Mouse (Mus musculus) regulatory T cell (primary cell): ENCODE results near the gene Apex2.
"Not testable (repeated sequence)": the region's sequence is repeated elsewhere in the genome, so short reads cannot be mapped to it uniquely, and the experiment has no call there.

Experiments used
- in situ Hi-C: fragments of 300-600 bp; cut with MboI, MseI; formaldehyde crosslinking; loops from one replicate; pipeline ENCODE4 v1.15.1; 2025; ENCODE audit warnings: high pct_unique_total_duplicates

Gene Apex2

DNA sequence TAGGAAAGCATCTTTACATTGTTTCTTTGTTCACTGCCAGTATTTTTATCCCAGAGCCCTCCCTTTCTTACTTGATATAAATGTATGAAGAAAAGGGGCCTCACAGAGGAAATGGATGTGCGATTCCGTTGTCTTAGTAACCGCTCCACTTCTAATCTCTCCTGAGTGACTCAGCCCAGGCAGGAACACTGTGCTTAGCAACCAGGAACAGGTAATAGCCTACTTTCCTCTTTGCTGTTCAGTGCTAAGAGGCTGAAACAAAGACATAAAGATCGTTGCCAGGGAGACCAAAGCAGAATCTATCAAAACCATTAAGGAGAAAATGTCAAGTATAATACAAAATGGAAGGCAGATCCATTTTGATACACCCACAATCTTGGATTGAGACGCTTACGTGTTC, 81.0 kb downstream of the Apex2 start:
- in situ Hi-C loops = loop anchor here (5.0 to 25.0 kb wide), 2 partner anchors 144 to 454 kb away; no protein-coding TSS in a partner anchor

DNA sequence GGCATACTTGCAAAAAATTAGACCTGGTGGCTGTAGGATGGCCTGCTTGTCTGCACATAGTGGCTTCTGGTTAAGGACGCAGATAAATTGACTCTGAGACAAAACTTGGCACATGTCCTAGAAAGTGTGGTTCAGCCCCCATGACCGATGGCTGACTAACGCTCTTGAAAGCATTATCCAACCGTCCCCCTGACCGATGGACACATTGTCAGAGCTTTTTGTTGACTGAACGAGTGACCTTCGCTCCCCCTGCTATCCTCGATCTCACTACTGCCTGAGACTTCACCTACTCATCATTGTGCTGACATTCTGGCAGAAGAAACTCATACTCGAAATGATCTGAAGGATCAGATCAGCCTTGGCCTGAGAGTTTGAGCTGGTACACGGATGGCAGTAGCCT, 101.9 kb downstream of the Apex2 start:
- in situ Hi-C loops = not testable (repeated sequence)

DNA sequence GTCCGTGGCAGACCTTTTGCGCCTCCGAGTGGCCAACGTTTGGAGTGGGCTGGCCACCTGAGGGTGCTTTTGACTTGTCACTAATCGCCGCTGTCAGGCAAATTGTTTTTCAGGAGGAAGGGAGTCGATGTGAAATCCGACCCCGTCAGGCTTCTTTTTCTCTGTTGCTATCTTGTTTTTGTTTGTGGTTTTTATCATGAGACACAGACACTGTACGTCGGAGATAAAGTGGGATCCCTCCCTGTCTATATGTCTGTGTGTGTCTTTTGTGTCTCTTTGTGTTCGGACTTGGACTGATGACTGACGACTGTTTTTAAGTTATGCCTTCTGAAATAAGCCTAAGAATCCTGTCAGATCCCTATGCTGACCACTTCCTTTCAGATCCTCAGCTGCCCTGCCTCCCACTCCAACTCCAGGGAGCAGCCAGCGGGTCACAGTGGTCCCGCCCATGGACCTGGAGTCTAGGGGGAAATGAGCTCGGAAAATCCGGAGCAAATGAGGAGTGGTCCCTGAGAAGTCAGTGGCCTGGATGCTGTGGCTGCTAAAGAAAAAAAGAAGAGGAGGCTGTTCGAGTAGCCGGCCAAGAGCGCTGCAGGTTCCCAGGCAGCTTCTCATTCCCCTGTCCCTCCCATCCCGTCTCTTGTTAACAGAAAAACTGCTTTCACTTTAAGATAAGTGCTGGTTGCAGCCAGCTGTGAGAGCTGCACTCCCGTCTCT, 103.2 kb downstream of the Apex2 start:
- in situ Hi-C loops = not testable (repeated sequence)

DNA sequence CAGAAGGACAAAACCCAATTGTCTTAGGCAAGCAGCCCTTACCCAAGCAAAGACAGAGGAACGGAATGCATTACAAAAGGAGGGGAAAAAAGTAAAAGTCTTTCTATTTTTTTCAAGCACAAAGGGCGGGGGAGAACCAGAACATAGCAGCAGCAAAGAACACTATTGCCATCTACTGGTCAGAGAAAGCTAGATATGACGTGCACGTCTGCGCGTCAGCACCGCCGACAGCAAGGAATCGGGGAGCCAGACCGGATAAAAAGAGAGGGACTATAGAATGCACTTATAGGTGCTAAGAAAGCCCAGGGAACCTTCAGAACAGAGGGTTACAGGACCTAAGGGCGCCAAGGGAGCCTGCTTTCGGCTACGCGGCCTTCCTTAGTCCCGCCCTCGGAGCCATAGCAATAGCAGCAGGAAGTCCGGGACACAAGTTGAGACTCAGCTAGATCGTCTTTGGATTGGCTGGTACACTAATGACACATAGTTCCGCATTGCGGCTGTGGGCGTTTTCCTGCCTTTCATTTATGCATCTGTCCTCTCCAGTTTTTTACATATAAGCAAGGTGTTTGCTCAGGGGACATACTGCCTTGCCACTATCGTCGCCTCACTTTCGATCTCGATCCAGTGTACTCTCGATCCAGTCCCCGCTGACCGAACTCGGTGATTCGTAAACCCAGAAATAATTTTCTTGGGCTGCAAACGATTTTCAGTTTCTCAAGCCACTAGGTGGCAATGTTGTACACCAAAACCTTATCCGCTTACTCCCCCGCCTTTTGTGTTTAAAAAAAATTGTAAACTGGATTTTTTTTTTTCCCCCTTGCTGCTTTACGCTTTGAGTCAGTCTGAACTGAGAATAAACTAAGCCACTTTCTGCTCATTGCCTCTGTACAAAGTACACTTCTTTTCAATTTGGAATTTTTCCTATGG, 111.6 kb downstream of the Apex2 start:
- in situ Hi-C loops = no loop called here

DNA sequence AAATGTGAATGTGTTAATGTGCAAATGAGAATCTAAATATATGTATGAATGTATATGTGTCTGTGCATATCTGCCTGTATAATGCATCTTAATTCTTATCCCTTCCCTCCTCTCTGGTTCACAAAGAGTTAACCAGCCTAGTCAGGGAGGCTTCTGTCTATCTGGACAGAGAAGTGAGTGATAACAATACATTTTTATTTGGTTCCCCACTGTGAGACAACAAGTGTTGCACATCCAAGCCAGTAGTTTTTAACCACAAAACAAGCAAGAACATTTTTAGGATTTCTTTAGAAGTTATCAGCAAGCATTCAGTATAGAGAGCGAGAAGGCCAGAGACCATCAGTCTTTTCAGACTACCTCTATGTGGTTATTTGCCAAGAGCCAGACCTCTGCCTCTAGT, 118.3 kb downstream of the Apex2 start:
- in situ Hi-C loops = loop anchor here (25.0 kb wide), 2 partner anchors 709 to 1684 kb away; no protein-coding TSS in a partner anchor
